Mouse (Mus musculus): ENCODE measurements at regions not wholly inside any gene's neighbourhood (a gene's known extent, or its start where the extent isn't known, plus 50 kb on each side); places are given as distances from the start of the nearest gene placed in this dataset.

DNA sequence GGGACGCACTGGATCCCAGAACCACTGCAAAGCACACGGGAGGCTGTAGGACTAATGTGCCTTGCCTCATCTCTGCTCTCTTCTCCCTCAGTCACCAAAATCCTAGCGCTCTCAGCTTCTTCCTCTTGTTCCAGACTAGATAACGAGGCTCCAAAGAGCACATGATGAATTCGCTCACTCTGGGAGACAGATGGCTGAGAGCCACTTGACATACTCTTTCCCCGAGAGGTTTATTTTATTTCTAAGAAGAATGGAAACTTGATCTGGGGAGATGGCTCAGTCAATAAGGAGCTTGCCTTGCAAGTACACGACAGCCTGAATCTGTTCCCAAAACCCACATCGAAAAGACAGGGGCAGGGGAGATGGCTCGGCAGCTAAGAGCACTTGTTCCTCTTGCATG lies 179.2 kb downstream of the Tle3 start:
- Histone ChIP-seq H3K27ac (ENCODE audit: low read depth, low read length) (no peak overlapping the region), H3K4me2 (replicated peaks; ENCODE audit: low read depth, low read length) (no peak overlapping the region), H3K36me3 (ENCODE audit: control insufficient read depth, insufficient read depth, low read length) (no peaks in the 10 kb centered on the region), H3K9me3 (ENCODE audit: control insufficient read depth, low read length) (peaks cover 4% of the 10 kb centered on the region; the same call in 1 of the 2 replicates), H3K27me3 (ENCODE audit: control insufficient read depth, insufficient read depth, low read length) (no peaks in the 10 kb centered on the region), H3K4me3 (ENCODE audit: low read length) (no peak overlapping the region), H3K9ac (ENCODE audit: low read depth, low read length) (no peak overlapping the region), H3K4me1 (ENCODE audit: control insufficient read depth, insufficient read depth, low read length) (no peaks in the 10 kb centered on the region)
- no peak for ATAC-seq (ENCODE audit: low FRiP score, low TSS enrichment)
- WGBS: 53% methylated on average over 9 of the region's 9 CpGs

DNA sequence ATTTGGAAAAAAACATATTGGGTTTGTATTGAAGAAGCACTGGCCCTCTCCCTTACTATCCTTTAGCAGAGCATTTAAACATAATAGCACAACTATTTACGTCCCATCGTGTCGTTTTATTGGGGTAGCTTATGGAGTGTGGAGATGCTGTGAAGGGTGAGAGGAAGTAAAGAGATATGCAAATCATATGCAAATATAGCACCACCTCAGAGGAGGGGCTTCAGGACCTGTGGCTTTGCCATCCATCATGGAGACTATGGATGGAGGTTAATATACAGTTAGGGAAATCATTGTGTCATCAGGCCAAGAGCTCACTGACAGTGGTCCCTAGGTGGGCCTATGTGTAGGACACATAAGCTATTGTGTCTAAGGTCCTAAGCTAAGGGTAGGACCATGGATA lies 178.2 kb downstream of the Tle3 start:
- WGBS: 76% methylated on average over 3 of the region's 3 CpGs
- Histone ChIP-seq H3K36me3 (ENCODE audit: control insufficient read depth, insufficient read depth, low read length) (no peaks in the 10 kb centered on the region), H3K4me3 (ENCODE audit: low read length) (no peak overlapping the region), H3K27ac (ENCODE audit: low read depth, low read length) (no peak overlapping the region), H3K9ac (ENCODE audit: low read depth, low read length) (no peak overlapping the region), H3K9me3 (ENCODE audit: control insufficient read depth, low read length) (peaks cover 4% of the 10 kb centered on the region; the same call in 1 of the 2 replicates), H3K27me3 (ENCODE audit: control insufficient read depth, insufficient read depth, low read length) (no peaks in the 10 kb centered on the region), H3K4me1 (ENCODE audit: control insufficient read depth, insufficient read depth, low read length) (0 out of 2 replicates have a peak, but pooled peaks cover 4% of the 10 kb centered on the region), H3K4me2 (replicated peaks; ENCODE audit: low read depth, low read length) (no peak overlapping the region)
- ATAC-seq (ENCODE audit: low FRiP score, low TSS enrichment): no peak

DNA sequence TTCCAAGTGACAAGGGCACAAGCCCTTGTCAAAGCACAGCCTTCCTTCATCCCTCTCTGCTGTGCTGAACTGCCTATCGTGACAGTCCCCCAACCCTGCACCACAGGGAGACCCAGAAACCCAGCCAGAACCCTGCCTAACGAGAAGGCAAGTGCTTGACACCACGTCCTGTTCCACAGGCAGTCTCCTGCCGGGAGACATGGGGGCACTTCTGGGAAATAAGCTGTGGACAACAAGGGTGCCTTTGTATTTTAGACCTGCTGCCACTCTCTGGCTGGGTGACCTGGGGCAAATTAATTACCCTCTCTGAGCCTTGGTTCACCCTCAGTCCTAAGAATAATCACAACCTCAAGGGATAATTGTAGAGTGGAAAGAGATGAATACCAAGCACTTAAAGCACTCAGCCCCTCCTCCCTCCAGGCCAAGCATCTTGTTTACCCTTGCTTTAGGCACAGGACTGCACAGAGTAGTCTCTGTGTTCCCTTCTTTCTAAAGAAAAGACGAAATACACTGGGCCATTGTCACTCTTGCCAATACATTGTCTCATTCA lies 177.6 kb downstream of the Tle3 start:
- no peaks in the 10 kb centered on the region for H3K36me3 ChIP-seq (ENCODE audit: control insufficient read depth, insufficient read depth, low read length)
- WGBS: 42% methylated on average over 5 of the region's 5 CpGs
- no peak for ATAC-seq (ENCODE audit: low FRiP score, low TSS enrichment)
- H3K4me3 ChIP-seq (ENCODE audit: low read length): no peak overlapping the region
- peaks cover 4% of the 10 kb centered on the region; the same call in 1 of the 2 replicates for H3K9me3 ChIP-seq (ENCODE audit: control insufficient read depth, low read length)
- no peak overlapping the region for H3K27ac ChIP-seq (ENCODE audit: low read depth, low read length)
- no peaks in the 10 kb centered on the region for H3K27me3 ChIP-seq (ENCODE audit: control insufficient read depth, insufficient read depth, low read length)
- H3K9ac ChIP-seq (ENCODE audit: low read depth, low read length): no peak overlapping the region
- H3K4me2 ChIP-seq (replicated peaks; ENCODE audit: low read depth, low read length): no peak overlapping the region
- H3K4me1 ChIP-seq (ENCODE audit: control insufficient read depth, insufficient read depth, low read length): 0 out of 2 replicates have a peak, but pooled peaks cover 4% of the 10 kb centered on the region

DNA sequence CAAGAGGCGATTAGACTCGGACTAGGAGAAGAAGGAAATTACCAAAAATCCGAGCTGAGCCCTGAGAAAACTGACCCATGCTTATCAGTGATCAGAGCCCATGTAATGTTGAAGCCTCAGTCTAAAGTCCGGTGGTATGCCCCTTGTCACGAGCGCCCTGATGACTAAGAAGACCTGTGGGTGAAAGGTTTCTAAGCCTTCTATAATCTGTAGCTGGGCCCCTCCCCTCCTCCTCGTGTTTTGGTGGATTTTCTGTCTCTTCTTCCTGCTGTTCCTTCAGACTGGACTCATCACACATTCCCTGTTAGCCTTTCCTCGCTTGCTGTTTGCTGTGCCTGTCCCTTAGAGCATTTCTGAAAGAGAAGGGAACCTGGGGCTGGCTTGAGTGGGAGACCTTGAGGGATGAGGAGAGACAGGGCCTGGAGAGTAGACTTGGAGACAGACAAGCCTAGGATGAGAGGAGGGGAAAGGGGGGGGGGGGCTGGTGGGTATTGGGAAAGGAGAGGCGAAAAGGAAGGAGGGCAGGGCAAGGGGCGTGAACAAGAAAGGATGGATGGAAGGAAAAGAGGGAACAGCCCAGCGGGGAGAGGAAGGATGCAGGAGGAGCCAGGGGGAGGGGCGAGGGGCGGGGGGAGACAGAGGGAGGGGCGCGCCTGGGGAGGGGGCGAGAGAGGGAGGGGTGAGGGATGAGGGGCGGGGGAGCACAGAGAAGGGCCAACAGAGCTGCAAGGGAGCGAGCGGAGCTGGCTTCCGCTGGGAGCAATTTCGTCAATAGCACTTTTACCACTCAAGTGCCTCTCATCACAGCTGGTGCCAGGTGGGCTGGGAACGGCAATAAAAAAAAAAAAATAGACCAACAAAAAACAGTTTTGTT lies 165.4 kb downstream of the Tle3 start:
- Histone ChIP-seq H3K36me3 (ENCODE audit: control insufficient read depth, insufficient read depth, low read length) (no peaks in the 10 kb centered on the region), H3K27me3 (ENCODE audit: control insufficient read depth, insufficient read depth, low read length) (no peaks in the 10 kb centered on the region), H3K4me1 (ENCODE audit: control insufficient read depth, insufficient read depth, low read length) (no peaks in the 10 kb centered on the region), H3K4me2 (replicated peaks; ENCODE audit: low read depth, low read length) (no peak overlapping the region), H3K4me3 (ENCODE audit: low read length) (no peak overlapping the region), H3K9ac (ENCODE audit: low read depth, low read length) (no peak overlapping the region), H3K27ac (ENCODE audit: low read depth, low read length) (no peak overlapping the region), H3K9me3 (ENCODE audit: control insufficient read depth, low read length) (peaks cover 7% of the 10 kb centered on the region; the same call in 1 of the 2 replicates)
- ATAC-seq (ENCODE audit: low FRiP score, low TSS enrichment): no peak
- WGBS: 16% methylated on average over 15 of the region's 22 CpGs

DNA sequence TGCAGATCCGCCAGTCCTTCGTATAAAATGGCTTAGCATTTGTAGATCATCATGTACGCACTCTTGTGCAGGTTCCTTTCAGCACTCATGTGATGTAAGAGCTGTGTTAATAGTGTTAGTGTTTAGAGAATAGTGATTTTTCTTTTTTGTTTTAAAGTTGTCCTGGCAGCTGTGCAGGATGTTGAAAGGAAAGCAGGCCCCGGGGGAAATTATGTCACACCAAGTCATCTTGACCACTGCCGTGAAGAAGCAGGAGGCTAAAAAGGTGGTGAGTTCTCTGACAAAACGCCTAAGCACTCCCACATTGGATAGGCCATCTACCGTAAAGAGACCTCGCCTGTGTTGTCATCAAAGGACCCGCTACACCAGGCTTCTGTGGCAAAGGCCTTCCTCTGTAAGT lies 161.1 kb downstream of the Tle3 start:
- Histone ChIP-seq H3K9me3 (ENCODE audit: control insufficient read depth, low read length) (no peaks in the 10 kb centered on the region), H3K4me1 (ENCODE audit: control insufficient read depth, insufficient read depth, low read length) (peaks cover 8% of the 10 kb centered on the region; the same call in 1 of the 2 replicates), H3K4me3 (ENCODE audit: low read length) (no peak overlapping the region), H3K4me2 (replicated peaks; ENCODE audit: low read depth, low read length) (no peak overlapping the region), H3K27me3 (ENCODE audit: control insufficient read depth, insufficient read depth, low read length) (no peaks in the 10 kb centered on the region), H3K27ac (ENCODE audit: low read depth, low read length) (no peak overlapping the region), H3K9ac (ENCODE audit: low read depth, low read length) (no peak overlapping the region), H3K36me3 (ENCODE audit: control insufficient read depth, insufficient read depth, low read length) (no peaks in the 10 kb centered on the region)
- 74% methylated on average over 9 of the region's 9 CpGs for WGBS
- no peak for ATAC-seq (ENCODE audit: low FRiP score, low TSS enrichment)

DNA sequence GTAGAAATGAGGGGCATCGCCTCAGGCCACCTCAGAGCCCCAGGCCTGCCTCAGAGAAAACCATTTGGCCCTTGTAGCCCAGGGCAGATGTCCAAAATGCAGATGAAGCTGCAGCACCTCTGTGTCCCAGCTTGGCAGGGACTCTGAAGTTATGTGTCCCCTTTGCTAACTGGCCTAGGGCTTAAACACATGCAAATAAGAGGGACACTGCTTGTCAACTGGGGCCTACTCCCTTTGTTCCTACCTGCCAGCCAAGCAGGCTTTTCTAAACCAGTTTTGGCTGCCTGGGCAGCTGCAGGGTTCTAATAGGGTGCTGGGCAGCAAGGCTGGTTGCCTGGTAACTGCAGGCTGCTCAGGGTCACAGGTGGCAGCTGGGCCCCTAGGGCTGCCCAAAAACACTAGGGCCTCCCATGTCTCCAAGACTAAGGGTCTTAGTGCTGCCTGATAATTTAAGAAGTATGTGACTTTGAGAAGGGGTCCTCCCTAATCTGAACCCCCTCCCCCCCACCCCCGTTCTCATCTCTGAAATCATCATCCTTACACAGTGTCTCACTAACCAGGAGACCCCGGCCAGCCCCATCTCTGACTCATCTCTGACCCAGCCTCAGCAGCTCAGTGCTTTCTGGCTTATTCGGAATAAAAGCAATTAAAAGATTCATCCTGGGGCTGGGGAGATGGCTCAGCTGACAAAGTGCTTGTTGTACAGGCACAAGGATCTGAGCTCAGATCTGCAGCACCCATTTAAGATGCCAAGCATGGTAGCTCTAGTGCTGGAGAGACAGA lies 158.3 kb downstream of the Tle3 start:
- Histone ChIP-seq H3K4me3 (ENCODE audit: low read length) (no peak overlapping the region), H3K4me2 (replicated peaks; ENCODE audit: low read depth, low read length) (no peak overlapping the region), H3K27me3 (ENCODE audit: control insufficient read depth, insufficient read depth, low read length) (no peaks in the 10 kb centered on the region), H3K4me1 (ENCODE audit: control insufficient read depth, insufficient read depth, low read length) (peaks cover 11% of the 10 kb centered on the region; the same call in 1 of the 2 replicates), H3K9ac (ENCODE audit: low read depth, low read length) (no peak overlapping the region), H3K27ac (ENCODE audit: low read depth, low read length) (no peak overlapping the region), H3K36me3 (ENCODE audit: control insufficient read depth, insufficient read depth, low read length) (no peaks in the 10 kb centered on the region), H3K9me3 (ENCODE audit: control insufficient read depth, low read length) (no peaks in the 10 kb centered on the region)
- ATAC-seq (ENCODE audit: low FRiP score, low TSS enrichment): no peak
- 50% methylated on average over 4 of the region's 4 CpGs for WGBS

DNA sequence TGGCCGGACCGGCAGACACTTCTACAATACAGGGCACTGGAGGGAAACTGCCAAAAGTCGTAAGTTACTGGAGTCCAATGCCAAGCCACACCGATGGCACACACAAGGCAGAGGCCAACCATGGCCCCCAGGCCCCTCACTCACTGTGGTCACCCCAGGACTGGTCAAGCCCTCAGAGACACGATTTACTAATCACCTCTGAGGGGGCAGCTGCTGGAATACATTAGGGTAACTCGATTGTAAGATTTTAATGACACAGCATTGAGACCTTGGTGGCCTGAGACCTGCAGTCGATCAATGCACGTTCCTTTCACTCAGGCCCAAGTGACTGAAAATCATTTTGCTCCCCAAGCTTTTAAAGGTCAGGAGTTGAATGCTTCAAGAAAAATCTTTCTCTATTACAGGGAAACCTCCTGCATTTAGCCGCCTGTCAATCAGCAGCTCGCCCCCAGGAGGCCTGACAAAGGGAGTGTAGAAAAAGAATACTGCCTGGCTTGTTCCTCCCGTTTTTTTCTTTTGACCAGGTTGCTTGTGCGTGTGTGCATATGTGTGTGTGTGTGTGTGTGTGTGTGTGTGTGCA lies 156.2 kb downstream of the Tle3 start:
- H3K9ac ChIP-seq (ENCODE audit: low read depth, low read length): no peak overlapping the region
- H3K4me3 ChIP-seq (ENCODE audit: low read length): no peak overlapping the region
- no peaks in the 10 kb centered on the region for H3K27me3 ChIP-seq (ENCODE audit: control insufficient read depth, insufficient read depth, low read length)
- H3K4me1 ChIP-seq (ENCODE audit: control insufficient read depth, insufficient read depth, low read length): peaks cover 11% of the 10 kb centered on the region; the same call in 1 of the 2 replicates
- no peak overlapping the region for H3K27ac ChIP-seq (ENCODE audit: low read depth, low read length)
- H3K36me3 ChIP-seq (ENCODE audit: control insufficient read depth, insufficient read depth, low read length): no peaks in the 10 kb centered on the region
- 63% methylated on average over 12 of the region's 12 CpGs for WGBS
- no peak for ATAC-seq (ENCODE audit: low FRiP score, low TSS enrichment)
- no peak overlapping the region for H3K4me2 ChIP-seq (replicated peaks; ENCODE audit: low read depth, low read length)
- no peaks in the 10 kb centered on the region for H3K9me3 ChIP-seq (ENCODE audit: control insufficient read depth, low read length)

DNA sequence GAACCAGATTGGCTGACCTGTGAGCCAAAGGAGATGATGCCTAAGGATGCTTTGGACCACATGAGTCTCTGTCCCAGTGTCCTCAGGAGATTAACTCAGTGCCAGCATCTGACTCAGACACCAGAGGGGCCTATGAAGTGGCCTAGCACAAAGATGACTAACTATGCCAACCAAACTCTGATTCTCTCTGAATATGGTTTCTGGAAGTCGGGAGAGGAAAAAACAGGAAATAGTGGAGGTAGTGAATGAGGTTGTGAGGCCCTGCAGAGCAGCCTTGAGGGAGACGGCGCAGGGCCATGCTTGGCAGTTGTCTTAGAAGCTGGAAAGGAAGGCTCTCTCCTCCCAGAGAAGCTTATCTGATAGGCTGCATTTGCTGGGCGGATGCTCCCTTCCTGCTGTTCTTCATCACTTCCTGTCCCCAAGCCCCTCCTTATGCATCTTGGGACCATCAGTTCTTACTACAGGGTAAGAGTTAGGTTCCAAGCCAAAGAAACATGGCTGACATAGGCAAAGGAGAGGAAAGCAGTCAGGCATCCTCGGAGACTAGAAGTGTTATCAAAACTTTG lies 155.4 kb downstream of the Tle3 start:
- Histone ChIP-seq H3K4me3 (ENCODE audit: low read length) (no peak overlapping the region), H3K9ac (ENCODE audit: low read depth, low read length) (no peak overlapping the region), H3K27me3 (ENCODE audit: control insufficient read depth, insufficient read depth, low read length) (no peaks in the 10 kb centered on the region), H3K9me3 (ENCODE audit: control insufficient read depth, low read length) (no peaks in the 10 kb centered on the region), H3K4me2 (replicated peaks; ENCODE audit: low read depth, low read length) (no peak overlapping the region), H3K4me1 (ENCODE audit: control insufficient read depth, insufficient read depth, low read length) (peaks cover 11% of the 10 kb centered on the region; the same call in 1 of the 2 replicates), H3K27ac (ENCODE audit: low read depth, low read length) (no peak overlapping the region), H3K36me3 (ENCODE audit: control insufficient read depth, insufficient read depth, low read length) (no peaks in the 10 kb centered on the region)
- no peak for ATAC-seq (ENCODE audit: low FRiP score, low TSS enrichment)
- 71% methylated on average over 5 of the region's 5 CpGs for WGBS

Data from kidney, embryonic 14.5 days (tissue).